Mouse (Mus musculus) kidney, adult 2 months (tissue): ENCODE data around the gene Tnfrsf8. TPM values are rescaled to one million over a fixed set of nuclear protein-coding genes. Genes with fewer than 3 reads are reported as not detected.

Experiments used
- DNase-seq: peaks from one replicate; pipeline ENCODE4 v3.0.0; 2021
- H3K27ac ChIP-seq: fragments of 200-500 bp; 2 replicates; pipeline ENCODE4 v1.5.1; 2012; ENCODE audit warnings: low read depth, low read length, control low read depth, inconsistent platforms; ENCODE audit not compliant: insufficient read depth
- H3K27me3 ChIP-seq: fragments of 200-500 bp; replicated peaks from 2 replicates; pipeline ENCODE4 v1.6.1; 2012; ENCODE audit warnings: mild to moderate bottlenecking, moderate library complexity, low read length, inconsistent platforms; ENCODE audit not compliant: control insufficient read depth, insufficient read depth
- H3K36me3 ChIP-seq: fragments of 200-500 bp; 2 replicates; pipeline ENCODE4 v1.6.1; 2012; ENCODE audit warnings: mild to moderate bottlenecking, moderate library complexity, low read length, inconsistent platforms; ENCODE audit not compliant: control insufficient read depth, insufficient read depth
- H3K4me1 ChIP-seq: fragments of 200-500 bp; 2 replicates; pipeline ENCODE4 v1.6.1; 2011; ENCODE audit warnings: low read length; ENCODE audit not compliant: control insufficient read depth, insufficient read depth
- H3K4me3 ChIP-seq: fragments of 200-500 bp; 2 replicates; pipeline ENCODE4 v1.5.1; 2011; ENCODE audit warnings: mild to moderate bottlenecking, low read depth, low read length, control low read depth; ENCODE audit not compliant: insufficient read depth
- CTCF ChIP-seq: fragments of 200-500 bp; conservative IDR thresholded peaks from 2 replicates; pipeline ENCODE4 v1.5.1; 2011; ENCODE audit warnings: low read depth, mild to moderate bottlenecking, control low read depth, low read length, moderate library complexity, mixed read lengths; ENCODE audit not compliant: insufficient read depth, insufficient read length
- POLR2A ChIP-seq: fragments of 200-500 bp; IDR thresholded peaks from one replicate; pipeline ENCODE4 v1.6.1; 2011; ENCODE audit warnings: low read depth, low read length, control low read depth
- WGBS: fragments of 180-500 bp; shearing (Covaris S2); methylation state at CpG from one replicate; pipeline ENCODE4 v1.1.7; 2018; 5-methylcytosine and 5-hydroxymethylcytosine counted together
- polyA plus RNA-seq: library from polyadenylated mRNA; depleted of rRNA; stranded (reverse); fragments of >200 nt; gene quantifications from 2 replicates; pipeline ENCODE4 v1.2.3, GENCODE M21; 2012; rRNA removed

Gene Tnfrsf8
- polyA plus RNA-seq, 1 experiment = 0.11 TPM

DNA sequence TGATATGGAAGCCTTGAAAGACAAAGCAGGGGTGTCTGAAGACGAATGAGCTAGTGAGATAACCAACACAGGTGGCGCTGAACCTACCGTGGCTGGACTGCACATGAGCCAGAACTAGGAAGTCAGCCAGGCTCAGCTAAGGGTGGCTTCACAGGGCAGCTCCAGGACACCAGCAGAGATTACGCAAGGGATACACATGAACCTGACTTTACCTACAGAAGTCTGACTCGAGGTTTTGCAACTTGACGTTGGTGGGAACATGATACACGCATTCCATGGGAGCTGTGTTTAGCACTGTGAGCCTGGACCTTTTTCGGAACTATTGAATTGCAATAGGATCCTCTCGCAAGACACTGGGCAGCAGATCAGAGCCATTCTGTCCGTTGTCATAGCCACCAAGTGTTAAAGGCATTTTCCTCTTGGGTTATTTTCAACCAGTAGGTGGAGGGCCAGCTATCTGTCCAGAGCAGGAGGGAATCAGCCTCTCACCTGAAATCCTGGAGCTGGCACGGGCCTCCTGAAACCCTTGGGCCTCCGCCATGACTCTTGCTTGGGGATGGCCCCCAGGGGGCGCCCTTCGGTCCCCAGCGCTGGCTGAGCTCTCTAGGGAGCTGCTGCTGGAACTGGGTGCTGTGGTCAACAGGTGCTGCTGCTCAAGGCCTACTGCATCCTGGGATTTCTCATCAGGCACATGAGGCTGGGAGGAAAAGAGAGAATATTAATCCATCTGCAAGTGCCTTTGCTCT is 95.6 kb downstream of the Tnfrsf8 start:
- peak; percentile 42 for TF ChIP-seq CTCF
- TF ChIP-seq POLR2A = no peak
- Histone ChIP-seq H3K36me3 (no peaks in the 10 kb centered on the region), H3K27me3 (no peaks in the 10 kb centered on the region), H3K4me3 (no peak overlapping the region), H3K27ac (no peak overlapping the region), H3K4me1 (no peaks in the 10 kb centered on the region)
- peak; percentile 32 for DNase-seq
- 65% methylated on average over 15 of the region's 15 CpGs for WGBS

- Histone ChIP-seq H3K27me3 (no peaks in the 10 kb centered on the region), H3K4me1 (no peaks in the 10 kb centered on the region), H3K36me3 (no peaks in the 10 kb centered on the region), H3K4me3 (no peak overlapping the region), H3K27ac (no peak overlapping the region)
- TF ChIP-seq CTCF (no peak), POLR2A (no peak)
- WGBS = 69% methylated on average over 5 of the region's 5 CpGs
- no peak for DNase-seq
Measured at GRCm38 (mm10) chr4:145217837-145218236, 97.1 kb downstream of the Tnfrsf8 start.

Other genes with a start within 250 kb of the Tnfrsf8 start
- 18.4 and 19.8 TPM in 2 replicates for gene Vps13d, start 120.2 kb downstream of the Tnfrsf8 start, polyA plus RNA-seq
- 6.5 and 8.4 TPM in 2 replicates for gene Tnfrsf1b, start 68.3 kb downstream of the Tnfrsf8 start, polyA plus RNA-seq
- 0.05 and 0.06 TPM in 2 replicates for gene Zfp990, start 195.6 kb upstream of the Tnfrsf8 start, polyA plus RNA-seq